Mouse (Mus musculus) intestine, embryonic 14.5 days (tissue): ENCODE data around the gene Srcap. TPM values are rescaled to one million over a fixed set of nuclear protein-coding genes. Genes with fewer than 3 reads are reported as not detected.

Experiments
- ATAC-seq: fragments of 200-750 bp; cut with Nextera tagmentation; replicated peaks from 2 replicates; pipeline ENCODE4 v1.8.0; 2017; ENCODE audit warnings: low read depth, moderate number of reproducible peaks, moderate TSS enrichment, moderate library complexity; ENCODE audit not compliant: low FRiP score, low TSS enrichment
- DNase-seq: peaks from one replicate; pipeline ENCODE4 v3.0.0-alpha.2; 2018; ENCODE audit warnings: low spot score
- H3K27ac ChIP-seq: fragments of 300-500 bp; sonication (generic); 2 replicates; pipeline ENCODE4 v1.5.1; 2014; ENCODE audit warnings: low read depth, mild to moderate bottlenecking, control low read depth
- H3K27me3 ChIP-seq: fragments of 300-500 bp; sonication (generic); replicated peaks from 2 replicates; pipeline ENCODE4 v1.6.1; 2014; ENCODE audit warnings: low read length, control low read depth; ENCODE audit not compliant: control insufficient read depth, insufficient read depth
- H3K36me3 ChIP-seq: fragments of 300-500 bp; sonication (generic); 2 replicates; pipeline ENCODE4 v1.6.1; 2014; ENCODE audit warnings: low read length, control low read depth; ENCODE audit not compliant: control insufficient read depth, insufficient read depth
- H3K4me1 ChIP-seq: fragments of 300-500 bp; sonication (generic); replicated peaks from 2 replicates; pipeline ENCODE4 v1.6.1; 2014; ENCODE audit warnings: low read length, control low read depth, mixed read lengths; ENCODE audit not compliant: control insufficient read depth, insufficient read depth
- H3K4me2 ChIP-seq: fragments of 300-500 bp; sonication (generic); 2 replicates; pipeline ENCODE4 v1.6.1; 2014; ENCODE audit warnings: low read length
- H3K4me3 ChIP-seq: fragments of 300-500 bp; sonication (generic); 2 replicates; pipeline ENCODE4 v1.5.1; 2014; ENCODE audit warnings: low read depth, low read length, control low read depth, mixed read lengths
- H3K9ac ChIP-seq: fragments of 300-500 bp; sonication (generic); 2 replicates; pipeline ENCODE4 v1.6.1; 2014; ENCODE audit warnings: mild to moderate bottlenecking, low read length
- H3K9me3 ChIP-seq: fragments of 300-500 bp; sonication (generic); 2 replicates; pipeline ENCODE4 v1.6.1; 2016; ENCODE audit warnings: low read length, control low read depth; ENCODE audit not compliant: control insufficient read depth
- WGBS: fragments of 180-500 bp; shearing (Covaris S2); extraction: QIAGEN DNeasy Blood & Tissue Kit; methylation state at CpG from one replicate; pipeline ENCODE4 v1.1.7; 2014; 5-methylcytosine and 5-hydroxymethylcytosine counted together
- polyA plus RNA-seq: library from polyadenylated mRNA; unstranded; fragments of >200 nt; fragmentation: Nextera tagmentation; extraction: Ambion mirVana; gene quantifications from 2 replicates; pipeline ENCODE4 v1.2.1, GENCODE M21; 2014

Gene Srcap
- polyA plus RNA-seq, 1 experiment from 2014 or later: 49.4 TPM

GRCm38 (mm10) chr7:127473705-127474104 lies 38.1 kb upstream of the Srcap start:
- 84% methylated on average over 5 of the region's 5 CpGs for WGBS
- Histone ChIP-seq H3K27ac (no peak overlapping the region), H3K36me3 (peaks cover 36% of the 10 kb centered on the region), H3K9ac (no peak overlapping the region), H3K4me2 (no peak overlapping the region), H3K4me3 (no peak overlapping the region), H3K27me3 (no peaks in the 10 kb centered on the region), H3K9me3 (no peaks in the 10 kb centered on the region), H3K4me1 (peaks cover 13% of the 10 kb centered on the region; the same call in 1 of the 2 replicates)
- no peak for DNase-seq
- no peak for ATAC-seq

DNA sequence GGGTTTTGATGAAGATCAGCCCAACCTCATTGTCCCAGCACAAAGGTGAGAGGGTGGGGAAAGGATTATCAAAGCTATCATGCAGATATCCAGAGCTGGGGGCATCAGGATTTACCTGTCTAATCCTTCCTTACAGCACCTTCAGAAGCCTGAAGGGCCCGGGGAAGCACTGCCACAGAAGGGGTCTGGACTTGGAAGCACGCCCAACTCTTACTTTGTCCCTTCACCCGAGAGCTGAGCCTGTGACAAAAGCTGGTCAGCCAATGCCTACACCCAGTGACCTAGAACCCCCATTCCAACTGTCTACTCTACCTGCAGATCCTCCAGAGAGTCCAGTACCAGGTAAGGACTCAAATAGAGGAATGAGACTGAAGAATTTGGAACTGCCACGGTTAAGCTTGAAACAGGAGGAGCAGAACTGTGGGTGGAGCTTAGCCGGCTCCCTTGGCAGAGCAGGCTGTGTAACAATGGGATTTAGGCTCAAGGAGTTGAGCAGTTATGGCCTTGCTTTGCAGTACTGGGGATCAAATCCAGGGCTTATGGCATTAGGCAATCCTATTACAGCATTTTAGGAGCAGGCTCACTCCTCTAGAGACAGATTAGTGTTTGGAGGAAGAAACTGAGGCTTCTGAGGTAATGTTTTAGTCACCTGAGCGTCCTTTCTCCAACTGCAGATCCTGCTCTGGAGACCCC lies 37.3 kb upstream of the Srcap start:
- H3K4me1 ChIP-seq: peaks cover 13% of the 10 kb centered on the region; the same call in 1 of the 2 replicates
- H3K27ac ChIP-seq: no peak overlapping the region
- no peak overlapping the region for H3K4me3 ChIP-seq
- no peak overlapping the region for H3K9ac ChIP-seq
- DNase-seq: no peak
- no peak overlapping the region for H3K4me2 ChIP-seq
- WGBS: 80% methylated on average over 6 of the region's 6 CpGs
- no peaks in the 10 kb centered on the region for H3K9me3 ChIP-seq
- no peaks in the 10 kb centered on the region for H3K27me3 ChIP-seq
- peaks cover 36% of the 10 kb centered on the region for H3K36me3 ChIP-seq
- no peak for ATAC-seq

- no peaks in the 10 kb centered on the region for H3K9me3 ChIP-seq
- peaks cover 19% of the 10 kb centered on the region for H3K4me1 ChIP-seq
- H3K9ac ChIP-seq: no peak overlapping the region
- ATAC-seq (no peak), DNase-seq (no peak)
- no peak overlapping the region for H3K4me2 ChIP-seq
- no peak overlapping the region for H3K4me3 ChIP-seq
- H3K27me3 ChIP-seq: no peaks in the 10 kb centered on the region
- H3K27ac ChIP-seq: no peak overlapping the region
- peaks cover 38% of the 10 kb centered on the region for H3K36me3 ChIP-seq
- 92% methylated on average over 11 of the region's 11 CpGs for WGBS
These were observed 36.5 kb upstream of the Srcap start for GRCm38 (mm10) chr7:127475186-127475740.

- no peaks in the 10 kb centered on the region for H3K9me3 ChIP-seq
- WGBS: 96% methylated on average over 11 of the region's 11 CpGs
- no peaks in the 10 kb centered on the region for H3K27me3 ChIP-seq
- ATAC-seq (no peak), DNase-seq (no peak)
- H3K4me2 ChIP-seq: no peak overlapping the region
- no peak overlapping the region for H3K9ac ChIP-seq
- no peak overlapping the region for H3K4me3 ChIP-seq
- H3K27ac ChIP-seq: no peak overlapping the region
- peaks cover 28% of the 10 kb centered on the region for H3K4me1 ChIP-seq
- peaks cover 45% of the 10 kb centered on the region for H3K36me3 ChIP-seq
These were observed 35.4 kb upstream of the Srcap start for GRCm38 (mm10) chr7:127476336-127476735.

DNA sequence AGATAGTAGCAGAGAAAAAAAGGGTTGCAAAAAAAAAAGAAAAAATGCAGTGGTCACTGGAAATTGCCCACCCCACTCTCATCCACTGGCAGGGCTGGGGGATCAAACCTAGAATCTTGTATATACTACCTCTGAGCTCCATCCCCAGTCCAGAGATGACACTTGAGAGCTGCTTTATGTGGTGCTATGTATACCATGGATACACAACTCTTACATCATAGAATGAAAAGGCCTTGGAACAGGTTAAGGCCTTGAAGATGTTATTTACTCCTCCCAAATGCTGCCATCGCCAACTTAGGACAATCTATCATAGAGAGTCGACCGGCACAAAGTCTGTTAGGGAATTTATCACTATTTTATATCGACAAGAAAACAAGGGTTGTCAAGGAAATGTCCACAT lies 34.9 kb upstream of the Srcap start:
- WGBS: 67% methylated on average over 4 of the region's 4 CpGs
- H3K9ac ChIP-seq: peak overlapping the region; percentile 40; the same call in 1 of the 2 replicates

GRCm38 (mm10) chr7:127477687-127478634 lies 33.8 kb upstream of the Srcap start:
- DNase-seq (peak; percentile 100), ATAC-seq (peak; percentile 93)
- Histone ChIP-seq H3K27me3 (no peaks in the 10 kb centered on the region), H3K36me3 (peaks cover 59% of the 10 kb centered on the region), H3K27ac (peak overlapping the region; percentile 97), H3K4me3 (peak overlapping the region; percentile 83), H3K9me3 (no peaks in the 10 kb centered on the region), H3K4me1 (peaks cover 21% of the 10 kb centered on the region), H3K4me2 (peak overlapping the region; percentile 95), H3K9ac (peak overlapping the region; percentile 92)
- WGBS: under 1% methylated on average over 50 of the region's 50 CpGs

More for the DNA sequence above, 34.9 kb upstream of the Srcap start:
- peak overlapping the region; percentile 97 for H3K27ac ChIP-seq
- H3K9me3 ChIP-seq: no peaks in the 10 kb centered on the region
- no peaks in the 10 kb centered on the region for H3K27me3 ChIP-seq
- H3K4me3 ChIP-seq: peak overlapping the region; percentile 83
- H3K36me3 ChIP-seq: peaks cover 47% of the 10 kb centered on the region
- peaks cover 28% of the 10 kb centered on the region for H3K4me1 ChIP-seq
- DNase-seq (no peak), ATAC-seq (no peak)
- peak overlapping the region; percentile 95 for H3K4me2 ChIP-seq

DNA sequence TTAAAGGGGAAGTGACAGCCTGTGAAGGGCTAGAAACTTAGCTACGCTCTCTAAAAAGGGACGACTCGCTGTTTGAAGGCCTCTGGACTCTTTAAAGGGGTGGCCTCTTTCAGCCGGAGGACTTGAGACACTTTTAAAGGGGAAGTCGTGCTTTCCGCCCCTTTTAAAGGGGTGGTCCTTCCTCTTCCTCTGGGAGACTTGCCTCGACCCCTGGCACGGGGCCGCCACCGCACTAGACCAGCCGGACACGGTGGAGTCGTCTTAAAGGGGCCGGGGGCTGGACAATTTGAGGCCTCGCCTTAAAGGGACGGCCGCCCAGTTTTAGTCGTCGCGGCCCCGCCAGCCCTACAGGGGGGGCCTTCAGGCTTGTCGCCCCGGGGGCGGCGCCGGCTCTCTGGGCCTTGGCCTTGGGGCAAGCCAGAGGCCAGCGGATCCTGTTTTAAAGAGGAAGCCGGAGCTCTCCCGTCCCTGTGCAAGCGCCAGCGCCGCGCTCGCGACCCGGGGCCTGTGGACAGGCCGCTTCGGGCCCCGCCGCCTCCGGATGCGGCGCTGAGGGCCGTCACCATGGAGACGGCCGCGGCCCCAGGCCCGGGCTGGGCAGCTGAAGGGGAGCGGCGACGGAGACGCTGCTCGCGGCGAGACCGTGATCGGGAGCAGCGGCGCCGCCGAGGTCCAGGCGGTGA lies 33.0 kb upstream of the Srcap start, which contains the start of gene Fbrs:
Fbrs (plus strand) TSS at position 565 of the 683 bp plus-strand sequence.
- H3K9me3 ChIP-seq: no peaks in the 10 kb centered on the region
- peaks cover 61% of the 10 kb centered on the region for H3K36me3 ChIP-seq
- H3K9ac ChIP-seq: peak within 1 kb of the TSS; percentile 92
- no peaks in the 10 kb centered on the region for H3K27me3 ChIP-seq
- peak within 1 kb of the TSS; percentile 83 for H3K4me3 ChIP-seq
- H3K4me1 ChIP-seq: peaks cover 21% of the 10 kb centered on the region
- H3K4me2 ChIP-seq: peak within 1 kb of the TSS; percentile 95
- H3K27ac ChIP-seq: peak within 1 kb of the TSS; percentile 97
- DNase-seq: no peak
- WGBS: under 1% methylated on average over 49 of the region's 62 CpGs
- ATAC-seq: peak; percentile 77
